Mouse (Mus musculus) heart, embryonic 11.5 days (tissue): ENCODE data around the gene Zbtb17. TPM values are rescaled to one million over a fixed set of nuclear protein-coding genes. Genes with fewer than 3 reads are reported as not detected.

Source experiments
- ATAC-seq: fragments of 200-750 bp; cut with Nextera tagmentation; replicated peaks from 2 replicates; pipeline ENCODE4 v1.8.0; 2017; ENCODE audit warnings: moderate library complexity; ENCODE audit not compliant: insufficient number of reproducible peaks, low FRiP score, low TSS enrichment
- H3K27ac ChIP-seq: fragments of 300-500 bp; sonication (generic); 2 replicates; pipeline ENCODE4 v1.5.1; 2014; ENCODE audit warnings: mild to moderate bottlenecking, low read depth, low read length
- H3K27me3 ChIP-seq: fragments of 300-500 bp; sonication (generic); 2 replicates; pipeline ENCODE4 v1.6.1; 2014; ENCODE audit warnings: mild to moderate bottlenecking, low read length, mixed read lengths; ENCODE audit not compliant: control insufficient read depth, insufficient read depth
- H3K36me3 ChIP-seq: fragments of 300-500 bp; sonication (generic); 2 replicates; pipeline ENCODE4 v1.6.1; 2014; ENCODE audit warnings: mild to moderate bottlenecking, low read length, moderate library complexity, mixed read lengths; ENCODE audit not compliant: control insufficient read depth, insufficient read depth
- H3K4me1 ChIP-seq: fragments of 300-500 bp; sonication (generic); 2 replicates; pipeline ENCODE4 v1.6.1; 2014; ENCODE audit warnings: low read length; ENCODE audit not compliant: control insufficient read depth, insufficient read depth
- H3K4me2 ChIP-seq: fragments of 300-500 bp; sonication (generic); 2 replicates; pipeline ENCODE4 v1.6.1; 2014; ENCODE audit warnings: mild to moderate bottlenecking, moderate library complexity
- H3K4me3 ChIP-seq: fragments of 300-500 bp; sonication (generic); 2 replicates; pipeline ENCODE4 v1.5.1; 2014; ENCODE audit warnings: low read depth, low read length
- H3K9ac ChIP-seq: fragments of 300-500 bp; sonication (generic); 2 replicates; pipeline ENCODE4 v1.6.1; 2014; ENCODE audit warnings: mild to moderate bottlenecking, low read depth, low read length, moderate library complexity
- H3K9me3 ChIP-seq: fragments of 300-500 bp; sonication (generic); replicated peaks from 2 replicates; pipeline ENCODE4 v1.6.1; 2016; ENCODE audit warnings: low read length; ENCODE audit not compliant: control insufficient read depth
- WGBS: fragments of 180-500 bp; shearing (Covaris S2); extraction: QIAGEN DNeasy Blood & Tissue Kit; methylation state at CpG from one replicate; pipeline ENCODE4 v1.1.7; 2014; ENCODE audit not compliant: insufficient replicate concordance; 5-methylcytosine and 5-hydroxymethylcytosine counted together
- polyA plus RNA-seq: library from polyadenylated mRNA; unstranded; fragments of >200 nt; fragmentation: Nextera tagmentation; extraction: Ambion mirVana; gene quantifications from 2 replicates; pipeline ENCODE4 v1.2.1, GENCODE M21; 2014

The Zbtb17 gene
- polyA plus RNA-seq, 1 experiment from 2014 or later: 19.1 TPM

DNA sequence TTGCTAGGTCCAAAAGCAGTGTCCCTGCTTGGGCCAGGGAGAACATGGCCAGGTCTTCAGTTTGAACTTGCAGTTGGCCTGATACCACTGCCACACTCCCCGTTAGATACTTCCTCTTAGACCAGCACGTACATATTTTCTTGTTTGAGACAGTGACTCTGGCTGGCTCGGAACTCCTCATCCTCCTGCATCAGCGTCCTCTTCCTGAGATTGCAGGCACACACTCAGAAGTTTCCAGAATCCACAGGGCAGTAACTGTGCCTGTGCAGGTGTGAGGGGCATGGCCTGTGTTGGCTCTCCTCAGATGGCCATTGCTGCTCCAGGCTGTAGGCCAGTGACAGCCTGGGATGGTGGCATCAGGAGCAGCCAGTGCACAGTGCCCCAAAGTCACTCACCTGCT, 16.0 kb downstream of the Zbtb17 start:
- peaks cover 13% of the 10 kb centered on the region for H3K4me1 ChIP-seq
- H3K27me3 ChIP-seq: no peaks in the 10 kb centered on the region
- no peaks in the 10 kb centered on the region for H3K9me3 ChIP-seq
- no peak overlapping the region for H3K4me3 ChIP-seq
- H3K4me2 ChIP-seq: no peak overlapping the region
- H3K36me3 ChIP-seq: peaks cover 26% of the 10 kb centered on the region
- H3K27ac ChIP-seq: no peak overlapping the region
- no peak overlapping the region for H3K9ac ChIP-seq
- no peak for ATAC-seq
- 84% methylated on average over 4 of the region's 4 CpGs for WGBS

- H3K36me3 ChIP-seq: peaks cover 28% of the 10 kb centered on the region
- H3K4me2 ChIP-seq: no peak overlapping the region
- H3K4me3 ChIP-seq: no peak overlapping the region
- H3K4me1 ChIP-seq: peaks cover 13% of the 10 kb centered on the region
- H3K27me3 ChIP-seq: no peaks in the 10 kb centered on the region
- WGBS: 73% methylated on average over 12 of the region's 12 CpGs
- no peaks in the 10 kb centered on the region for H3K9me3 ChIP-seq
- ATAC-seq: no peak
- H3K9ac ChIP-seq: no peak overlapping the region
- H3K27ac ChIP-seq: no peak overlapping the region
Observed at GRCm38 (mm10) chr4:141461088-141461487, 16.6 kb downstream of the Zbtb17 start.

- H3K36me3 ChIP-seq: peaks cover 28% of the 10 kb centered on the region
Observed at GRCm38 (mm10) chr4:141461576-141461975, 17.1 kb downstream of the Zbtb17 start.

DNA sequence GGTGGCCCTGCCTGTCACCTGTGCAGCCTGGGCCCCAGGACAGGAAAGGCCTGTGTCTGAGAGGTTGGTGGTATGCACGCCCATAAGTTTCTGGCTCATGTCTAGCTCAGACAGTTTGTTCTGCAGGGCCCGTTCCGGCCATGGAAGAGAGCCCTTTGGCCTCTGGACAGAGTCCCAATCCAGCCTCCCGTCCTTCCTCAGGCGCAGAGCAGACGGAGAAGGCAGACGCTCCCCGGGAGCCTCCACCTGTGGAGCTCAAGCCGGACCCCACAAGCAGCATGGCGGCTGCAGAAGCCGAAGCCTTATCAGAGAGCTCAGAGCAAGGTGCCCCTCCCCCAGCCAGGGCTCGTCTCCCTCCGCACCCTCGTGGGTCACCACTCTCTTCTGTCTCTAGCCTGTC, 19.0 kb downstream of the Zbtb17 start:
- H3K9ac ChIP-seq: no peak overlapping the region
- WGBS: 59% methylated on average over 14 of the region's 14 CpGs
- H3K27ac ChIP-seq: no peak overlapping the region
- H3K36me3 ChIP-seq: peaks cover 36% of the 10 kb centered on the region
- H3K4me1 ChIP-seq: peaks cover 5% of the 10 kb centered on the region
- H3K27me3 ChIP-seq: no peaks in the 10 kb centered on the region
- no peaks in the 10 kb centered on the region for H3K9me3 ChIP-seq
- no peak overlapping the region for H3K4me3 ChIP-seq
- no peak overlapping the region for H3K4me2 ChIP-seq
- no peak for ATAC-seq

More at GRCm38 (mm10) chr4:141461576-141461975, 17.1 kb downstream of the Zbtb17 start:
- Histone ChIP-seq H3K9me3 (no peaks in the 10 kb centered on the region), H3K4me2 (no peak overlapping the region), H3K27me3 (no peaks in the 10 kb centered on the region), H3K4me1 (peaks cover 13% of the 10 kb centered on the region), H3K9ac (no peak overlapping the region), H3K27ac (no peak overlapping the region), H3K4me3 (no peak overlapping the region)
- ATAC-seq: no peak
- WGBS: 91% methylated on average over 12 of the region's 12 CpGs

GRCm38 (mm10) chr4:141464722-141465121, 20.3 kb downstream of the Zbtb17 start:
- H3K9me3 ChIP-seq: no peaks in the 10 kb centered on the region
- no peak overlapping the region for H3K4me3 ChIP-seq
- peaks cover 44% of the 10 kb centered on the region for H3K36me3 ChIP-seq
- H3K9ac ChIP-seq: no peak overlapping the region
- no peaks in the 10 kb centered on the region; the same call in 1 of the 2 replicates for H3K4me1 ChIP-seq
- no peak overlapping the region for H3K27ac ChIP-seq
- no peak overlapping the region for H3K4me2 ChIP-seq
- 69% methylated on average over 16 of the region's 16 CpGs for WGBS
- H3K27me3 ChIP-seq: no peaks in the 10 kb centered on the region
- ATAC-seq: no peak

- Histone ChIP-seq H3K27me3 (no peaks in the 10 kb centered on the region), H3K27ac (no peak overlapping the region), H3K4me1 (no peaks in the 10 kb centered on the region), H3K4me3 (no peak overlapping the region), H3K9me3 (no peaks in the 10 kb centered on the region), H3K4me2 (no peak overlapping the region), H3K36me3 (peaks cover 45% of the 10 kb centered on the region), H3K9ac (no peak overlapping the region)
- 93% methylated on average over 34 of the region's 34 CpGs for WGBS
- no peak for ATAC-seq
Observed at GRCm38 (mm10) chr4:141465512-141466288, 21.2 kb downstream of the Zbtb17 start.

- no peak overlapping the region for H3K4me2 ChIP-seq
- ATAC-seq: no peak
- WGBS: 85% methylated on average over 16 of the region's 16 CpGs
- H3K36me3 ChIP-seq: peaks cover 48% of the 10 kb centered on the region
- no peaks in the 10 kb centered on the region for H3K9me3 ChIP-seq
- no peak overlapping the region for H3K9ac ChIP-seq
- no peaks in the 10 kb centered on the region for H3K4me1 ChIP-seq
- no peak overlapping the region for H3K27ac ChIP-seq
- no peak overlapping the region for H3K4me3 ChIP-seq
- H3K27me3 ChIP-seq: no peaks in the 10 kb centered on the region
Observed at GRCm38 (mm10) chr4:141466289-141466795, 21.9 kb downstream of the Zbtb17 start.

GRCm38 (mm10) chr4:141466844-141467580, 22.6 kb downstream of the Zbtb17 start:
- no peak overlapping the region for H3K27ac ChIP-seq
- H3K27me3 ChIP-seq: no peaks in the 10 kb centered on the region
- WGBS: 86% methylated on average over 15 of the region's 15 CpGs
- H3K4me3 ChIP-seq: no peak overlapping the region
- no peak for ATAC-seq
- no peak overlapping the region for H3K4me2 ChIP-seq
- H3K9me3 ChIP-seq: no peaks in the 10 kb centered on the region
- H3K36me3 ChIP-seq: peaks cover 53% of the 10 kb centered on the region
- no peaks in the 10 kb centered on the region for H3K4me1 ChIP-seq
- no peak overlapping the region for H3K9ac ChIP-seq
